Mouse (Mus musculus) mouse embryonic stem cell (cell line): Measurements from ENCODE around the gene Syn2.

ENCODE experiments used
- in situ Hi-C, 2 experiments: fragments of 300-500 bp; cut with MboI; formaldehyde crosslinking; loops; 1 replicate in 1 of 2; 3 replicates in 1 of 2; pipeline ENCODE4 v1.14.3; 2019 to 2020; ENCODE audit warnings: low sequenced_read_pairs in 2 of 2, low pct_unique_long_range_greater_than_20kb in 1 of 2, mixed read lengths in 1 of 2; ENCODE audit not compliant: unreplicated experiment in 1 of 2

Gene Syn2

GRCm38 (mm10) chr6:115319686-115320085 is 185.0 kb downstream of the Syn2 start:
- in situ Hi-C loops = no loop called here

GRCm38 (mm10) chr6:115320927-115321714 is 186.4 kb downstream of the Syn2 start:
- in situ Hi-C loops = no loop called here

- in situ Hi-C loops = no loop called here
Observed at GRCm38 (mm10) chr6:115321883-115322351, 187.2 kb downstream of the Syn2 start.

- in situ Hi-C loops = no loop called here
Observed at GRCm38 (mm10) chr6:115322956-115323355, 188.3 kb downstream of the Syn2 start.

- in situ Hi-C loops = no loop called here
Observed at GRCm38 (mm10) chr6:115330964-115331363, 196.3 kb downstream of the Syn2 start.
